Mouse (Mus musculus) olfactory bulb, adult 2 months (tissue): Measurements from ENCODE around the gene Gfpt1.

Experiments
- CTCF ChIP-seq: fragments of 200-500 bp; IDR thresholded peaks from 2 replicates; pipeline ENCODE4 v1.5.1; 2012; ENCODE audit warnings: low read depth, mild to moderate bottlenecking, low read length, moderate library complexity; ENCODE audit not compliant: insufficient read depth
- POLR2A ChIP-seq: fragments of 200-500 bp; IDR thresholded peaks from 2 replicates; pipeline ENCODE4 v1.6.1; 2012; ENCODE audit warnings: mild to moderate bottlenecking, low read depth, low read length, moderate library complexity; ENCODE audit not compliant: insufficient read depth

GRCm38 (mm10) chr6:86996629-86997307 is 45.9 kb upstream of the Gfpt1 start:
- TF ChIP-seq CTCF (no peak), POLR2A (no peak)
